Mouse (Mus musculus): ENCODE results near the gene Med10. TPM values are rescaled to one million over a fixed set of nuclear protein-coding genes. Genes with fewer than 3 reads are reported as not detected.

The Med10 gene
- polyA plus RNA-seq (2012; rRNA removed), result 56.5 and 65.3 TPM in 2 replicates

- no peak for DNase-seq (ENCODE audit: extremely low spot score in 1 of 2, low spot score in 1 of 2)
These were observed at the start of gene Med10 for GRCm38 (mm10) chr13:69802095-69802494. TSS of gene Med10 (plus strand) at chr13:69802395.

DNA sequence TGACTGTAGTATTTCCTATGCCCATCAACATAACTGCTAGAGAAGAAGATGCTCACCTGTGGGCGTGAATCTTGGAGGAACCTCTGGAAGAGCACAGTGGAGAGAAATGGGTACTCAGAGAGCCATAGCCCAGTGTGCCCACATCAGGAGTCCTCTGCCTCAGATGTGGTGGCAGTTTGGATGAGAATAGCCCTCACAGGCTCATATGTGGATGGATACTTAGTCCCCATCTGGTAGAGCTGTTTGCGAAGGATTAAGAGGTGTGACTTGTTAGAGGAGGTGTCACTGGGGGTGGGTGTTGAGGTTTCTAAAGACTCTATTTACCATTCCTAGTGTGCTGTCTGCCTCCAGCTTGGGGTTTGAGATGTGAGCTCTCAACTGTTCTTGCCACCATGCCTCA is 49.3 kb upstream of the Med10 start:
- no peak for DNase-seq (ENCODE audit: extremely low spot score in 1 of 2, low spot score in 1 of 2)

DNA sequence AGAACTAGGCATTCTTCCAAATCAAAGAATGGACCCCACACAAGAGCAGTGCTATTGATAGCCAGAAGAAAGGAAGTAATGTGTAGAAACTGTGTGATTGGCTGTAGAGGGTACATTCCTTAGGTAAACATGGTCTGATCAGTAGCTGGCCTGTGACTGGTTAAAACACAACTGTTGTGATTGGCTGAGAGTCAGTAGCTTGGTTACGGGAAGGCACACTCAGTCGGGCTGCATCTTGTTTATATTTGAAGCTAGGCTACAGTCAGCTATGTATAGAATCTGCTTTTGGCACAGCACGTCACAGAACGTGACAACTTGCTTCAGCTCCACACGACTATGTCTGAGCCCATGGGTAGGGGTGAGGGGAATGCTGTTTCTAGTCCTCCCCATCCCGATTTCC is 43.2 kb upstream of the Med10 start:
- DNase-seq (ENCODE audit: extremely low spot score in 1 of 2, low spot score in 1 of 2), result peak in 1 of 2 experiments; percentile 54

GRCm38 (mm10) chr13:69761393-69761792 is 40.8 kb upstream of the Med10 start:
- peak; percentile 83 to 92 for DNase-seq (ENCODE audit: extremely low spot score in 1 of 2, low spot score in 1 of 2)

DNA sequence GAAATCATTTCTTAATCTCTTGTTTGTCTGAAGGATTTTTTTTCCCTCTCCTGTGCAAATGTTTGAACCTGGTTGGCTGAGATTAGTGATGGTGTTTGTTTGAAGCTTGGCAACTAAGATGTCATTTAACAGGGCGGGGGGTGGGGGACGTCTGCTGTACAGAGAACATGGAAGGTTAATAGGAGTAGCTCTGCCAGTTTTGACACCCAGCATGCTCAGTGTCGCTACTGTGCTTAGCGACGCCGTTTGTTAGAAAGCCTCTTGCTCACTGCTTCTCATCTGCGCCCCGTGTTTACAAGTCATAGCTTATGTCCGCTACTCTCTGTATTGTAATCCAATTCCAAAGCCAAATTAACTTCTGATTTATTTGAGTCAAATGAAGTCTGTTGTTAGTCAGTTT is 37.5 kb upstream of the Med10 start:
- DNase-seq (ENCODE audit: extremely low spot score in 1 of 2, low spot score in 1 of 2), result no peak

- DNase-seq (ENCODE audit: extremely low spot score in 1 of 2, low spot score in 1 of 2), result no peak
These were observed 34.0 kb upstream of the Med10 start for GRCm38 (mm10) chr13:69768152-69768551.

DNA sequence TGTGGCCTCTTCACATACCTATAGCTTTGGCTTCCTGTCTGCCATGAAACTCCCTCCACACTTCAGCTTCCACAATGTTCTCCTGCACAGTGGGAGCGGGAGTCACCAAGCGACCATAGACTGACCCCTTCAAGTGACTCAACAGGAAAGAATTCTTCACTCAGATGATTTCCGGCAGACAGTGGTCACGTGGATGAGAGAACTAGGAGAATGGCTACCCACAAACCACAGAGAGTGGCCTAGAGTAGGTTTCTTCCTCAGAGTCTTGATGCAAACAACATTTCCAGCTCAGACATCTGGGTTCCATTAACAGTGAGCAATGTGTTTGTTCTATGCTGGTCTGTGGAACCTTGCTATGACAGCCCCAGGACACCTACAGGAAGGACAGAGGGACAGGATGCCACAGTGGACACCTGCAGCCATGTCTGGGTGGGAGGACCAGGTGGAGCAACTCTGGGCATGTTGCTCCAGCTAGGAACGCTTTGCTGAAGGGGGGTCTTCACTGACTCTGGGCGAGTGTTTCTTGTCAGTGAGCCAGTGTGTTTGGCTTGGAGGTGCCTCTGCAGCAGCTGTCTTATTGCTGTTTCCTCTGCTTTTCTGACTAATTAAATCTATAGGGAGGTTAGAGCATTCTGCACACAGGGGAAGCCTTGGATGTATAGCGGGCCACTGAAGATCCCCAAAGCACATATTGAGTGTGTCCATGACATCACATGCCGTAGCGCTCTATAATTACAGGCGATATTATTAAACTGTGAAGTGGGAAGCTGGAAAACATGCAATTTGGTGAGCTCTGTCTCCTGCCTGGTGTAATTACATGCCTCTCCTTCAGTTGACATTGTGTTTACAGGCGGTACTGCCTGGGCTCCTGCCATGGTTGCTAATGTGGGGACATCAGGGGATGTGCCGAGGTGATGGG is 31.4 kb upstream of the Med10 start:
- peak in 1 of 2 experiments; percentile 30 for DNase-seq (ENCODE audit: extremely low spot score in 1 of 2, low spot score in 1 of 2)

DNA sequence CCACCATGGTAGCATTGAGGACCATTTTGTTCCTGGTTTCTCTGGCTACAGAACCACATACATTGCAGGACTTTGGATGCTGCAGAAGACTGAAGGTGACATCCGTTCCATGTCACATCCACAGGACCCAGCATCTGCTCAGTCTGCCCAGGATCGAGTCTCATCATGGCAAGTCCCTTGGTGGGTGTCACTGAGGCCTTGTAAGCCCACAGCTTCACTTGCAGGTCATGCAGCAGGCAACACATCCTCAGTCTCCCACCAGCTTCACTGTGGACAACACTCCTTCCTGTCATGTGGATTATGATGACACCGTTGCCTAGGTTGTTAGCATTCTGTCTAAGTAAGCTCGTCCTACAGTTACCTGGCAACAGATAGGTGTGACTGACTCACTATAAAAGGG is 29.8 kb upstream of the Med10 start:
- DNase-seq (ENCODE audit: extremely low spot score in 1 of 2, low spot score in 1 of 2), result no peak

GRCm38 (mm10) chr13:69778221-69778620 is 24.0 kb upstream of the Med10 start:
- peak; percentile 78 to 89 for DNase-seq (ENCODE audit: extremely low spot score in 1 of 2, low spot score in 1 of 2)

DNA sequence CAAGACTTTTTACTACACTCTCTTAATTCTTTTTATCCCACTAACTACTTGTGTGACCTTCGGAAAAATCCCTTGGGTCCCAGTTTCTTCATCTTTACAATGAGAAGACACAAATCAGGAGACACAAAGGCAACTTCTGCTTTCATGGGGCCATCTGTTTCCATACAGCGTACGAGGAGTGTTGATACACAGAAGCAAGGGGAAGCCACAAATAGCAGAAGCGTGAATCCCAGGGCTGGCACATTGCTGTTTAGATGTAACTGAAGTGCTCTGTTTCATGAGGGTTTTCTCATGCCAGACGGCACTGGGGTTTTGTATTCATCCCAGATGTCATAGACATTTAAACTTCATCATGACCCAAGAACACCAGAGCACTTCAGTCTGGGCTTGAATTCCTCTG is 13.5 kb upstream of the Med10 start:
- no peak for DNase-seq (ENCODE audit: extremely low spot score in 1 of 2, low spot score in 1 of 2)

DNA sequence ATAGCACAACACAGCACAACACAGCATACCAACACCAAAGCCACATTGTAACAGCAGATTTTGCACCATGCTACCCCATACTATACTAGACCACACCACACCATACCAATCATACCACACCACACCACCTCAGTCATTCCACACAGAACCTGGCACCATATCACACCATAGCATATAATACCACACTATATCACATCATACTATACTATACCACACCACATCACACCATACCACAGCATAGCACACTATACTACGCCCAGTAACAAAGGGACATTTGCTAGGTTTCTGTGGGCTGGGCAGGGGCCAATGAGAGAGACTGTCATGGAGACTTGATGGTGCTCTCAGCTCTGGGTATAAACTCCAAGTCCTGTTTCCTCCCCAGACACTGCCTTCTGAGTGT is 10.4 kb upstream of the Med10 start:
- DNase-seq (ENCODE audit: extremely low spot score in 1 of 2, low spot score in 1 of 2), result no peak

DNA sequence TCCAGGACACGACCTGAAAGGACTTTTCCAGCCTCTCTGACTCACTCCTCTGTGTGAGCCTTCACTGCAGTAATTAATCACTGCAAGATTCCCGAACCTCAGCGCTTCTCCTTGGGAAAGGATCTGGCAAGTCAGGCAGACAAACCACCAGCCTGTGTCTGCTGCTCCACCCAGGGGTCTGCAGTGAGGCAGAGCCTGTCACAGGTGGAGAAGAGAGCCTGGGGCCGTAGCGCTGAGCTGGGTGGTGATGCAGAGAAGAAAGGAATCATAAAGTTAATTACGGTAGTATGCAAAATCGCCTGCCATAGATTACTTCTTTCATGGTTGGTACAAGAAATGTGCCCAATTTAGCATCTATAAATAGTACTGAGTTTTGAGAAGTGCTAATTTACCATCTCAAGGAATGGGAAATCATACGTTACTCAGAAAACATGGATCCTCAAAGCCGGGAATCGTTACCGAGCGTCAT is 9.6 kb upstream of the Med10 start:
- no peak for DNase-seq (ENCODE audit: extremely low spot score in 1 of 2, low spot score in 1 of 2)

DNA sequence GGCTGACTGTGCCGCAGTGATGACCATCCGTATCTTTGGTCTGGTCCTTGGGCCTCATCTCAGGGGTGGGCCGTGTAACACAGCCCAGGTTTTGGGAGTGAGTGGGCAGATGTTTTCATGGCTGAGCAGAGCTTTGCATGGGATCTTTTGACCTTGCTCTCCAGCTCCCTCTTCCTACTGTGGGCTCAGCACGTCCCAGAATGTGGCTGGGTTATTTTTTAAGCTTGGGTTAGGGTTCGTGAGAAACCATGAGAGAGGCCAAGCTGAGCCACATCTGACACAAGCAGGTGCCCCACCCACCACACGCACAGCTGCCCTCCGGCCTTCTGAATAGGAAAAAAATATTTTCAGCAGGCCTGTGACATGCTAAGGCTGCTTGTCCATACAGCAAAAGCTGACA is 7.4 kb upstream of the Med10 start:
- DNase-seq (ENCODE audit: extremely low spot score in 1 of 2, low spot score in 1 of 2), result no peak

DNA sequence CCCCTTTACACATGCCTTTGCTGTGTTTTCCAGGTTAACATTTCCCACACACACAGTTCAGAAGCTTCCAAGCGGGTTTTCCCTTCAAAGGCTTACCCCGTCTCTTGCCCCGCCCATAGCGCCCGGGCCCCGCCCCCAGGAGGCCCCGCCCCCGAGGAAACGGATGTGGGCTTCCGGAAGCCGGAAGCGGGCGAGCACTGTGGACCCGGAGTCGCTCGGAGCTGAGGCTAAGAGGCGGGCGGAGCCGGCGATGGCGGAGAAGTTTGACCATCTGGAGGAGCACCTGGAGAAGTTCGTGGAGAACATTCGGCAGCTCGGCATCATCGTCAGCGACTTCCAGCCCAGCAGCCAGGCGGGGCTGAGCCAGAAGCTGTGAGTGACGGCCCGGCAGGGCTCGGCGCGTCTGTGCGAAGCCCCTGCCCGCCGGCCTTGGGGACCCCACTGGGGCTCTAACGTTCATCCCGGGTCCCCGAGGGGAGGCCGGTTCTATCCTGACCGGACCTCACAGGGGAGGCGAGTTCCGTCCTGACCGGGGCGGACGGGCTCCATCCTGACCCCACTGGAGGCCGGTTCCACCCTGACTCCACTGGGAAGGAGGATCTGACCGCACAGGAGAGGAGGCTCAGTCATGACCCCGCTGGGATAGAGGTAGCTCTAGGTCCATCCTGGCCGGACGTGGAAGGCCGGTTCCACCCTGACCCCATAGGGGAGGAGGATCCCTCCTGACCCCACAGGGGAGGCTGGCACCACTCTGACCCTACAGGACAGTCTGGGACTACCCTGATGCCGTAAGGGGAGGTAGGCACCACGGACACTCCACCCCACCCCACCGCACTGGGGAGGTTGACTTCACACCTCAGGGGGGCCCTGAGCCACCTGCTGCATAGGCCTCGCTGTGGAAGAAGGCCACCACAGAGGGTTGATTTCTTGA is 7.8 kb downstream of the Med10 start:
- DNase-seq (ENCODE audit: extremely low spot score in 1 of 2, low spot score in 1 of 2), result peak; percentile 39 to 86

GRCm38 (mm10) chr13:69810936-69811680 is 8.9 kb downstream of the Med10 start:
- no peak for DNase-seq (ENCODE audit: extremely low spot score in 1 of 2, low spot score in 1 of 2)

DNA sequence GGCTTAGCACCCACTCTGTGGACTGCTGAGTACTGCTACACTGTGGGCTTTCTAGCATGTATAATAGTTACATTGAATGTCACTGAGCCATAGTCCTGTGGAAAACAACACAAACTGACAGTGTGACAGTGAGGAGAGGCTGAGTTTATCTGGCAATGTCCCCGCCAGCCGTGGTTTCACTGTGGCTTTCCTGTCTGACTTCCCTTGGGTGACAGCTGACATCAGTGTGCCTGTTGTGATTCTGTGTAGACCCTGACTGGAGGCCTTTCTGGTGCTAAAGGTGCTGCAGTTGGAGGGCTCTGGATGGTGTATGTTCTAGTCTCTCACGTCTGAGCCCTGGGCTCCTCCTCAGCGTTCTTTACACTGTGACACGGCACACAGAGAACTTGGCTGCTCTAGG is 11.7 kb downstream of the Med10 start:
- DNase-seq (ENCODE audit: extremely low spot score in 1 of 2, low spot score in 1 of 2), result no peak

DNA sequence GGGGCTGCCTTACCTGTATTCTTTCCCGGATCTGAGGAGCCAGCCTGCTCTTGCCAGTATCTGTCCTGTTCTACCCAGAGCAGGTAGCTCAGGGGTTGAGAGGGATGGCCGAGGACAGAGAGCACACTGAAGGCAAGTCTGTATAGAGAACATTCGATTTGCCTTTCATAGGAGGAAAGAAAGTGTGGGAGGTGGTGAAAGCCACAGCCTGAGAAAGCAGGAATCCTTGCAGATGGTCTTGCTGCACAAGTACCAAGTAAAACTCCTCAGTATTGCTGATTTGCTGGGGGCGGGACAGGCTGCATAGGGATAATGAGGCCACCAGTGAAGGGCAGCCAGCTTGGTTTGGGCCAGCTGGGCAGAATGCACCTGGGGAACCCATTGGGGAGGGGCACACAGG is 16.1 kb downstream of the Med10 start:
- DNase-seq (ENCODE audit: extremely low spot score in 1 of 2, low spot score in 1 of 2), result no peak

DNA sequence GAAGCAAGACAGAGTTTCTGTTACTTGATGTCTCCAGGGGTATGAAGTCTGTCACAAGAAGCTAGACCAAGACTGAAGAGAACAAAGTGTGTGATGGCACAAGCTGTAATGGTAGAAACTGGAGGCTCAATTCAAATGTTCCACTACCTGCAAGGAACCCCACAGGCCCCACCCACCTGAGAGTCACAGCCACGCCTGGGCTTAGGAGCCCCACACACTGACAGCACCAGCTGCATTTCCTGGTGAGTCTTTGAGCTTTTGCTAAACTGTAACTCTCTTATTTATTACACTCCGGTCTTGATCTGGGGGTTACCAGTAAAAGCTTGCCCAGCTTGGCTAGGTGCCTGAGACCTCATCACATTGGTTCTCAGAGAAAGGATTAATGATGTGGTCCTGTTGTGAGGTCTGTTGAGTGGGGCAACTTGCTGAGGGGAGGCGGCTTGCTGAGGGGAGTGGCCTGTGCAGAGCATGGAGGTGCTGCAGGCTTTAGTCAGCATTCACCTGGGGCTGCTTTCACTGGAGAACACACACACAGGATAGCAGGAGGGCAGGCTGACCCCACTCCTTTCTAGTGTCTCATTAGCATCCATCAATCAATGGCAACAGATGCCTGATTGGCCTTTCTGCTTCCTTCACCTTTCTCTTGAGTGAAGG is 19.1 kb downstream of the Med10 start:
- no peak for DNase-seq (ENCODE audit: extremely low spot score in 1 of 2, low spot score in 1 of 2)

DNA sequence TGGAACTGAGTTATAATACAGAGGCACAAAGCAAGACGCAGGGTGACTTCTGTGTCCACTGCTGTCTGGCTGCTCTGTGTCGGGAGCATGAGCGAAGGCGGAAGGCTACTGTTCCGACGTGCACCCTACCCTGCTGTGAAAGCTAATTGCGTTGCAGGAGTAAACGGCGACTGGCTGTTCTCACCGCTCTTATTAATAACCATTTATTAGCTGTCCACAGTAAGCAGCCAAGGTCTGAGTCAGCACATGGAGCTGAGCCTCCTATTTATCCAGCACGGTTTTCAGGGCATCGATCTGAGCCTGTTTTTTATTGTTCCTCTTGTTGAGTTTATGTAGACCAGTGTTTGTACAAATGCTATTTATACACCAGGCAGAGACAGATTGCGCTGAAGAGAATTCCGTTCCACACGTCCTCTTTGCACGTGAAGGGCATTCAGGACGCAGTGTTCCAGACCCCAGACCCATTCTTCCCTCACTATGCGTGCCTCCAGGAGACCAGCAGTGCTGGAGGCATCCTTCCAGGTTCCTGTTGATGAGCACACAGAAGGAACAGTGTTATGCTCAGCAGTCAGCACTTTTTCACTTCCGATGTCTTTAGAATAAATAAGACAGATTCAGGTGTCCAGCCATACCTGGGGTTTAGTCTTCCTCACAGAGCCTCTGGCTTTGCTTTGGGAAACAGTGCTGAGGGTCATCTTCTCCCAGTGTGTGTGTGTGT is 21.9 kb downstream of the Med10 start:
- DNase-seq (ENCODE audit: extremely low spot score in 1 of 2, low spot score in 1 of 2), result no peak
